Mouse (Mus musculus): ENCODE data around the gene Fam168b. TPM values are rescaled to one million over a fixed set of nuclear protein-coding genes. Genes with fewer than 3 reads are reported as not detected.

Fam168b gene
- 68.0 and 68.6 TPM in 2 replicates for polyA plus RNA-seq (2014; fragmentation: Nextera tagmentation; extraction: Ambion mirVana)

DNA sequence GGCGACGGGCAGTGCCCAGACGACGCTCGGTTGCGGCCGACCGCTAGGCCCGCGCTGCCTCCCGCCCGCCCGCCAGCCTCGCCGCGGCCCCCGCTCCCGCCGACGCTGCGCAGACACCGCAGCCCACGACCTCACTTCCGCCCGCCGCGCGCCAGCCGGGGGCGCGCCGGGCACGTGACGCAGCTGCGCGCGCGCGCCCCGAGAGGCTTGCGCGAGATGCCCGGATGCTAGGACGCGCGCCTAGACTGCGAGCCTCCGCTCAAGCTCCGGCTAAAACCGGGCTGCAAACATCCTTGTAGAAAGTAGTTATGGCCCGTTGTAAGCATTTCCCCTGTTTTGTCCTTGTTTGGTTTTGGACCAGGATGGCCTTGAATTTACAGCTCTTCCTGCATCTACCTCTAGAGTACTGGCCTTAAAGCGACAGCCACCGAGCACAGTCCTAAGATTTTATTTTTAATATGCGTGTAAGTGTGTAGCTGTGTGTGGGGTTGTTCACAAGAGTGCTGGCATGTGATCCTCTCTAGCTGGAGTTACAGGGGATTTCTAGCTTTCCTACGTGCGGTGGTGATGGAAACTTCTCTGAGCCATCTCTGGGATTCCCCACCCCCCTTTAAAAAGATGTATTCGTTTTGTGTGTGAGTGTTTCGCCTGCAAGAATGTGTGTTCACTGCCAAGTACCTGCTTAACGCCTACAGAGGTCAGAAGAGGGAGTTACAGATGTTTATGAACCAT lies at the start of gene Fam168b:
Gene Fam168b, minus strand, starts transcription at position 179 of the 732 bp plus-strand sequence.
- Histone ChIP-seq H3K4me2 (ENCODE audit: low read length) (peak within 1 kb of the TSS; percentile 73), H3K9ac (ENCODE audit: low read length) (peak within 1 kb of the TSS; percentile 94), H3K9me3 (ENCODE audit: control insufficient read depth, low read length) (no peaks in the 10 kb centered on the region), H3K4me1 (replicated peaks; ENCODE audit: control insufficient read depth, insufficient read depth, low read length) (peaks cover 26% of the 10 kb centered on the region), H3K4me3 (ENCODE audit: low read depth, low read length) (peak within 1 kb of the TSS; percentile 88), H3K27ac (ENCODE audit: low read depth) (peak within 1 kb of the TSS; percentile 96), H3K27me3 (replicated peaks; ENCODE audit: control insufficient read depth, insufficient read depth, low read length) (no peaks in the 10 kb centered on the region), H3K36me3 (ENCODE audit: control insufficient read depth, insufficient read depth, low read length) (no peaks in the 10 kb centered on the region; the same call in 1 of the 2 replicates)
- ATAC-seq (replicated peaks; ENCODE audit: low FRiP score, low TSS enrichment, low read depth) (peak; percentile 93), DNase-seq (ENCODE audit: low spot score) (peak; percentile 92)
- 1% methylated on average over 56 of the region's 59 CpGs for WGBS

DNA sequence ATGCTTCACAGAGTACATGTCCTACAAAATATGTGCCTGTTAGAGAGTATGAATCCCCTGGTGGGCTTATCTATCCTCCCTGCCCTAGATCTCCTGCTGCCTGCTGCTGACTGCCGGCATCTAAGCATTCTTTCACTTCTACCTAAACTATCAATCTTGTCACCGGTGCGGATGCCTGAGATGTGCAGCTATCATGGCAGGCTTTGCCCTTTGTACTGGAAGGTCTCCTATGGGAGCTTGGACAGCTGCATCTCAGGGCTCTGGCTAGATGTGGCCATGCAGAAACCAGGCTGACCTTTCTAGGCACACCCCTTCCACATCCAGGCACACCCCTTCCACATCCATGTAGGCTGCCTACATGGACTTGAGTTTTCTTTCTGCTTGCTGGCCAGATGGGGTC lies 49.6 kb upstream of the Fam168b start:
- 47% methylated on average over 3 of the region's 3 CpGs for WGBS
- Histone ChIP-seq H3K9ac (ENCODE audit: low read length) (no peak overlapping the region), H3K27me3 (replicated peaks; ENCODE audit: control insufficient read depth, insufficient read depth, low read length) (no peaks in the 10 kb centered on the region), H3K9me3 (ENCODE audit: control insufficient read depth, low read length) (no peaks in the 10 kb centered on the region), H3K27ac (ENCODE audit: low read depth) (no peak overlapping the region), H3K4me1 (replicated peaks; ENCODE audit: control insufficient read depth, insufficient read depth, low read length) (no peaks in the 10 kb centered on the region), H3K4me2 (ENCODE audit: low read length) (no peak overlapping the region), H3K36me3 (ENCODE audit: control insufficient read depth, insufficient read depth, low read length) (no peaks in the 10 kb centered on the region), H3K4me3 (ENCODE audit: low read depth, low read length) (no peak overlapping the region)
- DNase-seq (ENCODE audit: low spot score) (no peak), ATAC-seq (replicated peaks; ENCODE audit: low FRiP score, low TSS enrichment, low read depth) (no peak)

- H3K4me1 ChIP-seq (replicated peaks; ENCODE audit: control insufficient read depth, insufficient read depth, low read length), result no peaks in the 10 kb centered on the region
- H3K36me3 ChIP-seq (ENCODE audit: control insufficient read depth, insufficient read depth, low read length), result no peaks in the 10 kb centered on the region
- H3K4me2 ChIP-seq (ENCODE audit: low read length), result no peak overlapping the region
- H3K4me3 ChIP-seq (ENCODE audit: low read depth, low read length), result no peak overlapping the region
- H3K27ac ChIP-seq (ENCODE audit: low read depth), result no peak overlapping the region
- DNase-seq (ENCODE audit: low spot score) (peak; percentile 64), ATAC-seq (replicated peaks; ENCODE audit: low FRiP score, low TSS enrichment, low read depth) (no peak)
- no peaks in the 10 kb centered on the region for H3K27me3 ChIP-seq (replicated peaks; ENCODE audit: control insufficient read depth, insufficient read depth, low read length)
- no peak overlapping the region for H3K9ac ChIP-seq (ENCODE audit: low read length)
- 53% methylated on average over 14 of the region's 14 CpGs for WGBS
- no peaks in the 10 kb centered on the region for H3K9me3 ChIP-seq (ENCODE audit: control insufficient read depth, low read length)
Observed at GRCm38 (mm10) chr1:34891559-34892289, 48.9 kb upstream of the Fam168b start.

DNA sequence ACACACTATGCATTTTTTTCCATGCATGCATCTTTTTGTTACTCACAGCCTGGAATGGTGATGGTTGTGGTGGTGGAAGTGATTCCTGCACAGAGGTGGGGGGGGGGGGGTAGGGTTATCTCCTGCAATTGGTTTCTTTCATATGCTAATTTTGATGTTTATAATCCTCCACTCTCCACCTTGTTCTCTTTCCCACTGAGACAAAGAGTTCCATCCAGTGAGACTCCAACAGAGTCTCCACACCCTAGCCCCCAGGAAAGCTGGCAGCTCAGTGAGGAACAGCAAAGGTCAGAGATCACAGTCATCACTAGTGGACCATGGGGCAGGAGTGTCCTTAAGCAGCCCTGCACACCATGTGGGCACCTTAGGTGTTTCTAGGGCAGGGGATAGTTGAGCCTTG lies 40.9 kb upstream of the Fam168b start:
- H3K36me3 ChIP-seq (ENCODE audit: control insufficient read depth, insufficient read depth, low read length), result no peaks in the 10 kb centered on the region
- no peaks in the 10 kb centered on the region for H3K27me3 ChIP-seq (replicated peaks; ENCODE audit: control insufficient read depth, insufficient read depth, low read length)
- no peaks in the 10 kb centered on the region for H3K4me1 ChIP-seq (replicated peaks; ENCODE audit: control insufficient read depth, insufficient read depth, low read length)
- no peak overlapping the region for H3K4me3 ChIP-seq (ENCODE audit: low read depth, low read length)
- no peak overlapping the region for H3K4me2 ChIP-seq (ENCODE audit: low read length)
- DNase-seq (ENCODE audit: low spot score) (no peak), ATAC-seq (replicated peaks; ENCODE audit: low FRiP score, low TSS enrichment, low read depth) (no peak)
- no peak overlapping the region for H3K9ac ChIP-seq (ENCODE audit: low read length)
- H3K27ac ChIP-seq (ENCODE audit: low read depth), result no peak overlapping the region
- no peaks in the 10 kb centered on the region for H3K9me3 ChIP-seq (ENCODE audit: control insufficient read depth, low read length)

- H3K4me2 ChIP-seq (ENCODE audit: low read length), result no peak overlapping the region
- no peak overlapping the region for H3K9ac ChIP-seq (ENCODE audit: low read length)
- H3K9me3 ChIP-seq (ENCODE audit: control insufficient read depth, low read length), result no peaks in the 10 kb centered on the region
- H3K36me3 ChIP-seq (ENCODE audit: control insufficient read depth, insufficient read depth, low read length), result no peaks in the 10 kb centered on the region
- no peak for DNase-seq (ENCODE audit: low spot score)
- no peaks in the 10 kb centered on the region for H3K4me1 ChIP-seq (replicated peaks; ENCODE audit: control insufficient read depth, insufficient read depth, low read length)
- no peaks in the 10 kb centered on the region for H3K27me3 ChIP-seq (replicated peaks; ENCODE audit: control insufficient read depth, insufficient read depth, low read length)
- no peak overlapping the region for H3K27ac ChIP-seq (ENCODE audit: low read depth)
- no peak overlapping the region for H3K4me3 ChIP-seq (ENCODE audit: low read depth, low read length)
- WGBS, result 71% methylated on average over 6 of the region's 6 CpGs
- ATAC-seq (replicated peaks; ENCODE audit: low FRiP score, low TSS enrichment, low read depth), result no peak
Observed at GRCm38 (mm10) chr1:34879611-34880010, 36.7 kb upstream of the Fam168b start.

- ATAC-seq (replicated peaks; ENCODE audit: low FRiP score, low TSS enrichment, low read depth) (no peak), DNase-seq (ENCODE audit: low spot score) (no peak)
- Histone ChIP-seq H3K4me1 (replicated peaks; ENCODE audit: control insufficient read depth, insufficient read depth, low read length) (no peaks in the 10 kb centered on the region), H3K27ac (ENCODE audit: low read depth) (no peak overlapping the region), H3K4me2 (ENCODE audit: low read length) (no peak overlapping the region), H3K36me3 (ENCODE audit: control insufficient read depth, insufficient read depth, low read length) (peaks cover 10% of the 10 kb centered on the region), H3K4me3 (ENCODE audit: low read depth, low read length) (no peak overlapping the region), H3K9ac (ENCODE audit: low read length) (no peak overlapping the region), H3K27me3 (replicated peaks; ENCODE audit: control insufficient read depth, insufficient read depth, low read length) (no peaks in the 10 kb centered on the region), H3K9me3 (ENCODE audit: control insufficient read depth, low read length) (no peaks in the 10 kb centered on the region)
- WGBS, result 84% methylated on average over 5 of the region's 5 CpGs
Observed at GRCm38 (mm10) chr1:34873551-34873950, 30.7 kb upstream of the Fam168b start.

DNA sequence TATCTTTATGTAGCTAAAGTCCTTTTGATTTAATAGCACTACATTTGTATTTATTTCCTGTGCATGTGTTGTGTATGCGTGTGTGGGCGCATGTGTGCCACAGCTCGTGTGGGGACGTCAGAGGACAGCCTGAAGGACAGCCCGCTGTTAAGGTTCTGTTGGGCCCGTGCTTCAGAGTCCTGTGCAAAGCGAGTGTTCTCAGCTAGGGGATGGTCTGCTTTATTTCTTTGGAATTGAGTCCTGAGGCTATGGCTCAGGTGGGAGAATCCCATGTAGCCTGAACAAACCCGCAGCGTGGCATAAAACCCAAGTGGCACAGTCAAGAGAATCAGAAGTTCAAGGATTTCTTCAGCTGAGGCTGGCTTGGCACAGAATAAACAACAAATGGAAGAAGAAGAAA lies 28.3 kb upstream of the Fam168b start:
- peaks cover 10% of the 10 kb centered on the region for H3K36me3 ChIP-seq (ENCODE audit: control insufficient read depth, insufficient read depth, low read length)
- H3K9me3 ChIP-seq (ENCODE audit: control insufficient read depth, low read length), result no peaks in the 10 kb centered on the region
- no peak overlapping the region for H3K27ac ChIP-seq (ENCODE audit: low read depth)
- DNase-seq (ENCODE audit: low spot score), result no peak
- H3K4me2 ChIP-seq (ENCODE audit: low read length), result no peak overlapping the region
- H3K4me1 ChIP-seq (replicated peaks; ENCODE audit: control insufficient read depth, insufficient read depth, low read length), result no peaks in the 10 kb centered on the region
- WGBS, result 93% methylated on average over 9 of the region's 9 CpGs
- H3K27me3 ChIP-seq (replicated peaks; ENCODE audit: control insufficient read depth, insufficient read depth, low read length), result no peaks in the 10 kb centered on the region
- H3K4me3 ChIP-seq (ENCODE audit: low read depth, low read length), result no peak overlapping the region
- no peak for ATAC-seq (replicated peaks; ENCODE audit: low FRiP score, low TSS enrichment, low read depth)
- no peak overlapping the region for H3K9ac ChIP-seq (ENCODE audit: low read length)

- H3K27me3 ChIP-seq (replicated peaks; ENCODE audit: control insufficient read depth, insufficient read depth, low read length), result no peaks in the 10 kb centered on the region
- no peak overlapping the region for H3K27ac ChIP-seq (ENCODE audit: low read depth)
- no peak overlapping the region for H3K4me3 ChIP-seq (ENCODE audit: low read depth, low read length)
- WGBS, result 95% methylated on average over 16 of the region's 16 CpGs
- H3K9me3 ChIP-seq (ENCODE audit: control insufficient read depth, low read length), result no peaks in the 10 kb centered on the region
- peaks cover 10% of the 10 kb centered on the region for H3K36me3 ChIP-seq (ENCODE audit: control insufficient read depth, insufficient read depth, low read length)
- no peak overlapping the region for H3K4me2 ChIP-seq (ENCODE audit: low read length)
- H3K4me1 ChIP-seq (replicated peaks; ENCODE audit: control insufficient read depth, insufficient read depth, low read length), result no peaks in the 10 kb centered on the region
- ATAC-seq (replicated peaks; ENCODE audit: low FRiP score, low TSS enrichment, low read depth) (no peak), DNase-seq (ENCODE audit: low spot score) (no peak)
- H3K9ac ChIP-seq (ENCODE audit: low read length), result no peak overlapping the region
Observed at GRCm38 (mm10) chr1:34869231-34869630, 26.4 kb upstream of the Fam168b start.
